Mouse (Mus musculus): Measurements from ENCODE around the gene Smim11.

Smim11 gene

GRCm38 (mm10) chr16:92319353-92320109 lies 18.4 kb downstream of the Smim11 start:
- in situ Hi-C loops (cut with MboI, MseI), result no loop called here

GRCm38 (mm10) chr16:92320361-92320760 lies 19.3 kb downstream of the Smim11 start:
- in situ Hi-C loops (cut with MboI, MseI), result no loop called here

GRCm38 (mm10) chr16:92321341-92321740 lies 20.3 kb downstream of the Smim11 start, which contains the start of gene Fam243:
Gene Fam243, minus strand, starts transcription at chr16:92321441.
- in situ Hi-C loops (cut with MboI, MseI), result no loop called here

- in situ Hi-C loops (cut with MboI, MseI), result no loop called here
These were observed 23.4 kb downstream of the Smim11 start for GRCm38 (mm10) chr16:92324309-92325061.

DNA sequence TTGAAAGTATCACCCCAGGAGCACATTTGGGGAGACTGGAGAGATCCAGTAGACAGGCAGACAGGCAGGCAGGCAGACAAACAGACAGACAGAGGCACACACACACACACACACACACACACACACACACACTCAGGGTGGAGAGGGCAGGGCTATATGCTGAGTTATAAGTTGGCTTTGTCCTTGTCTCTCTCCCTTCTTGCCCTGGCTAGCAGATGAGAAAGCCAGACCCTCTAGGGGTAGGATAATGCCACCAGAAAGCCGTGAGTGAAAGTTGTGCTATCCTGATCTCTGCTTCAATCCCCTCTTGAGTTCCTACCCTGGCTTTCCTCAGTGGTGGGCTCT lies 23.9 kb downstream of the Smim11 start:
- in situ Hi-C loops (cut with MboI, MseI), result no loop called here

GRCm38 (mm10) chr16:92327911-92328310 lies 26.8 kb downstream of the Smim11 start:
- in situ Hi-C loops (cut with MboI, MseI), result no loop called here

DNA sequence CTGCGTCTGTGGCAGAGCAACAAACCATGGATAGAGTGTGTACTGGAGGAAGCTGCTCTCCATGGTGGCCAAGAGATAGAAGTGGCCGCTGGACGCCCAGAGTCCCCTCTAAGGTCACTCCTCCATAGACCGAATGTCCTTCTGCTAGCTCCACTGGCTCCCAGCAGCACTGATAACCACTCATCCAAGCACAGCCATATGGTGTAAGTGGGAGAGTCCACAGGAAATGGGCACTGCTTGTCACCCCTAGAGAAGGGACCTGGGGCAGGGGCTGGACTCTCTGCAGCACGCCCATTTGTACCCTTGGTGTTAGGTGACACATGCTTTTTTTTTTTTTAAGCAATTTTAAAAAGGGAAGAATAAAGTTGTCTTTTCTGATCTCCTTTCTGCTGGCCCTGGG lies 29.9 kb downstream of the Smim11 start:
- in situ Hi-C loops (cut with MboI, MseI), result no loop called here

DNA sequence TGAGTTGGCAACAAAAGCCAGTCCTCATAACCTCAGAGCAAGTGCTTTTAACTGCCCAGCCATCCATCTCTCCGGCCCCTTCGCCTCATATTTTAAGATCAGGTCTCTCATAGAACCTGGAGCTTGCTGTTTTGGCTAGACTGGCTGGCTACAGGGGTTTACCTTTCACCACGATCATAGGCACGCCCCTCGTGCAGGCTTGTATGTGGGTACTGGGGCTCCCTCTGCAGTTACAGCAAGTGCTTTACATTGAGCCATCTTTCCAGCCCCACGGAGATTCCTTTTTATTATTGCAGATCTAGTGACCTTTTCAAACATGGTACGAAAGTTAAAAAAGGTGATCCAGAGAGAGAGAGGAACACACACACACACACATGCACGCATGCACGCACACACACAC lies 33.5 kb downstream of the Smim11 start:
- in situ Hi-C loops (cut with MboI, MseI), result no loop called here

DNA sequence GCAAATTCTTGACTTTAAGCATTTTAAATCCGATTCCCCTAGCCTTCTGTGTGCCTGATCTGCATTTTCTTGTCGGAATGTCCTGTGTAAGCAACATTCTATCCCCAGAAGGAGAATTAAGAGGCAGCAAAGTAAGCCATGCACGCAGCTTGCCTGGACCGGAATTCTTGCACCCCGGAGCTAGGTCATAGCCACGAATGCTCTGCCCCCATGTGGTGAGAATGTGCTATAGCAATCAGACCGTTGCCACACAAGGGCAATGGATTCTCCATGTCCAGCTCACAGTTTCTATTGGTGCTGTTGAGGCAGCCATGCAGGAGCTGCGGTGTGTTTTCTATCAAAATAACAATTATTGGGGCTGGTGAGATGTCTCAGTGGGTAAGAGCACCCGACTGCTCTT lies 35.2 kb downstream of the Smim11 start:
- in situ Hi-C loops (cut with MboI, MseI), result no loop called here

DNA sequence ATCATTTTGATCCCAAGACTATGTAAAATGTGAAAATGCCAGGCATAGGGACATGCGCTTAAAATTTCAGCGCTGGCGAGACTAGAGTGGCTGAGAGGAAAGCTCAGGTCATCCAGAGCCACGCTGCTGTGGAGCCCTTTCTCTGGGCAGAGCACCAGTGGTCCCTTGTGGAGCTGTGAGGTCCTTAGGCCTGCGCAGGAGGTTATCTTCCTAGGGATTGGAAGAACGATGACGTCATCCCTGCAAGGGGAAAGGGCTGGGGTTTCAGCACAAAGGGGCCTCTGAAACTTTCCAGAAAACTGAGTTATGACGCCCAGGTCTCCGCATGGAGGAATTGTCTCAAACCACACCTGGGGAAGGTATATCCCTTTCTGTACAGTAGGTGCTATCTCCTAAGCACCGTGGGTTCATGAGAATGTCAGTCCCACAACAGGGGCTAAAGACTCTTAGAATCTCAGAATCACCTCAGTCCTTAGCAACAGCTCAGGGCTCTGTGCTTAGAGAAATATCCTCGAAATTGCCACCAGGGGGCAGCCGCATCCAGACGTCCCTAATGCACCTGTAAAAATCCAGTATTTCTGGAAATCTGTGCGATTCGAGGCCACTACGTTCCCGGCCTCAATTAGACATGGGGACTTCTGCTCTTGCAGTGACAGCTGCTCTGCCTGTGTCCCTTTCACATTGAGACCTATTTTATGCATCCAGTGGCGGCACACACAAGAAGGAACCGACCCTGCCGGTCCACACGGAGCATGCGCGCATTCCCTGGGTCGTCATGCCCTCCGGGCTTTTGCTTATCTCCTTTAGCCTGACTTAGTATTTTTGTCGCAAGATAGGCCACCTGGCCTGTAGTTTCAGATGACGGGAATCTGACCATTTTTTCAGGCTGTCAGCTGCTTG lies 39.8 kb downstream of the Smim11 start:
- in situ Hi-C loops (cut with MboI, MseI), result no loop called here

DNA sequence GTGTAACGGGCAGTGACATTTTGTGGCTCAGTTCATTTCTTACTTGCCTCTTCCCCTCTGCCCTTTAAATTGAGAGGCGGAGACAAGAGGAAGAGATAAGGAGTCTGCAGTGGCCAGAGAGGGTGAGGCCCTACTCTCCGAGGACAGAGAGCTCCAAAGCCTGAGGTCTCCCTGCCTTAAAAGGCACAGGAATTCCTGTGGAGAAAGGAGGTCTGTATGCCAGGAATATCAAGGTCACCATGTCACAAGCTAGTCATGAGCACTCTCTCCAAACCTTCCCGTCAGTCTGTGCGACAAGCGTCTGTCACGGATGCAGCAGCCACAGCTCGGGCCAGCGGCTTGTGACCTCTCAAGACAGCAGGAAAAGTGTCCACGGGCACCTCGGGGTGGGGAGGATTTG lies 44.1 kb downstream of the Smim11 start:
- in situ Hi-C loops (cut with MboI, MseI), result no loop called here

GRCm38 (mm10) chr16:92346297-92346916 lies 45.3 kb downstream of the Smim11 start:
- in situ Hi-C loops (cut with MboI, MseI), result no loop called here

DNA sequence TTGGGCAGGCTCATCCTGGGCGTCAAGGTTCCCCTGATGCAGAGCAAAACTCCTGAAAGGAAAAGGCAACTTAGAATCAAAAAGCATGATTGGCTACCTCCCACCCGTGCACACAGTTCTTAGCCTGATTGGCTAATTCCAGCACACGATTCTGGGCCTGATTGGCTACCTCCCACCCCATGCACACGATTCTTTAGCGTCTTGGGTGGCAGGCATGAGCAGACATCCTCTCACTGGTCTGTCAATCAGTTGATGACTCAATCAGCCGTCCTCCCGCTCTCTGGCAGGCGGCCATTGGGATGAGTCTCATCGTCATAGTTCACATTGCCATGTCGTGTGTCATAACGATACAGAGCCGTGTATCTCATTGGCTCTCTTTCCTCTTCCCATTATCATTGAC lies 47.9 kb downstream of the Smim11 start:
- in situ Hi-C loops (cut with MboI, MseI), result no loop called here

DNA sequence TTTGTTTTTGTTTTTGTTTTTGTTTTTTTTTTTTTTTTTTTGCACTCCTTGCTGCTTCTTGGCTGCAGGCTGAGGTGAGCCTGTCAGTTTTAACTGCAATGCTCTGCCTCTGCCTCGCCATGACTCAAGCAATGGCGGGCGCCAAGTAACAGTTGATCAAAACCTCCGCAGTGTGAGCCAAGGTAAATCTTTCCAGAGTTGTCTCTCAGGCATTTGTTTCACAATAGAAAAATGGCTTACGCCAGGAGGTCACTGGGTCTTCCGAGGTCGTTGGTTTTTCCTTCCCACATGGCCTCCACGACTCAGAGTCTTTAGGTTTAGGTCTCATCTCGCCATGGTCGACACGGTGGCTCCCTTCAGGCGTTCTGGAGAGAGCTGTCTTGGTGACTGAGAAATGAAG lies 52.2 kb downstream of the Smim11 start:
- in situ Hi-C loops (cut with MboI, MseI), result no loop called here

GRCm38 (mm10) chr16:92353897-92354296 lies 52.8 kb downstream of the Smim11 start:
- in situ Hi-C loops (cut with MboI, MseI), result no loop called here

DNA sequence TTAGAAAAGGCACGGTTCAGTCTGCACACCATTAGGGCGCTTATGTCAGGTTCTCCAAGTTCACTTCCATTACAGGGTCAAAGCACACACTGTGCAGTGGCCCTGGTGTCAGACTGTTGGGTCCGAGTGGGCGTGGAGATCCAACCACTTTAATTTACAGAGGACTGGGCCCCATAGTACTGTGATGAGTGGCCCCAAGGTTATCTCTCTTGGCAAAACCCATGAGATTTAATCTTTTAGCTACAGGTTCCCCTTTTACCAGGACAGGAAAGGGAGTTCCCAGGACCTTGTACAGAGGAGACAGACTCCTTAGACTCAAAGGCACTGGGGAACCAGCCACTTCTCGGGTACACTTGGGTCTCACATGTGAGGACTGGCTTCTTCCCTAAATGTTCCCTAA lies 54.3 kb downstream of the Smim11 start:
- in situ Hi-C loops (cut with MboI, MseI), result no loop called here

DNA sequence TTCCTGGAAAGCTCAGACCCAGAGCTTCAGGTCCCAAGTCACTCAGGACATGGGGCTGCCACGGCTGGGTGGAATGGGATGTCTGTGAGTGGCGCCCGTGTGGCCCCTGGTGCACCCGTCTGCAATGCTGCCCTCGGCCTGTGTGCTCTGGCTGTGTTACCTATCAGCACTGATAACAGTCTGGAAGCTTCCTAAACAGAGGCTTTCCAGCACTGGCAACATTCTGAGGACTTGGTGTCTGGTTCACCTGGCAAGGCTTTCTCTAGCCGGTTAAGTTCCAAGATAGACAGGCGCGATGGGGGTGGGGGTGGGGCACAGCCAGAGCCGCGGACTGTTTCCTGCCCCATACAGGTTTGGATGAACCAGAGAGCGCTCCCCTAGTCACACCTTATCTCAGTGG lies 54.9 kb downstream of the Smim11 start:
- in situ Hi-C loops (cut with MboI, MseI), result no loop called here

- in situ Hi-C loops (cut with MboI, MseI), result no loop called here
These were observed 55.9 kb downstream of the Smim11 start for GRCm38 (mm10) chr16:92357023-92357422.

DNA sequence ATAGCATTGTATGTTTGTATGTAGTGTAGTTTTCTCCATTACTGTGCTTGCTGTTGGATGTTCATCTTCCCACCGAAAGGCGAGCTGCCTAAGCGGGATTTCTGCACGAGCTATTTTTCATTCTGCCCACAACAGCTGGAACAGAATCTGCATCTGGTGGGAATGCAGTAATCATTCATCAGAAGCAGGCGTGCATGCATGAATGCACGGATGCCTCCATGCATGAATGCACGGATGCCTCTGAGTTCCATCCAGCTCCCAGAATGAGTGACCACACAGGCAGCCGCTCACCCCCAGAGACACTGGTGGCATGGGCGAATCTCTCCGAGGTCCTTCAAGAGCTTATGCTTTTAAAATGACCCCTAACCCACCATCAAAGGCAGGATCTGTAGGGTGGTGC lies 56.5 kb downstream of the Smim11 start:
- in situ Hi-C loops (cut with MboI, MseI), result no loop called here

GRCm38 (mm10) chr16:92358734-92359133 lies 57.6 kb downstream of the Smim11 start:
- in situ Hi-C loops (cut with MboI, MseI), result no loop called here

- in situ Hi-C loops (cut with MboI, MseI), result no loop called here
These were observed 58.1 kb downstream of the Smim11 start, which contains the start of gene Kcne1 for GRCm38 (mm10) chr16:92359229-92359628. Gene Kcne1, minus strand, starts transcription at chr16:92359468.

DNA sequence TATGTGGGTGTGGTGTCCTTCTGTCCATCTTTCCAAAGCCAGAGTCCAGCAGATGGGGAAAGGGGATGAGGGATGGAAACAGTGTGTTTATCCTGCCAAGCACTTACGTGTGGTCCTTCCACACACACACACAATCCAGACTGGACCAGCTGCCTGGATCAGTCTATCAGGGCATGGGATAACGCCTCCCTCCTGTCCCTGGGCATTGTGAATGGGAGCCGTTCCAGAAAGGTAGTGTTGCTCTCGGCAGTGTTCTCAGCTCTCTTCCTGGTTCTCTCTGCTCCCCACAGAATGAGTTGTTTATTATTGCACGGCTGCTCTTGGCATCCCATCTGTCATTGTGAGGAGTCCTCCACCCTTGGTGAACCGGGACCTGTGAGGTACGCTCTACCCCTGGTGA lies 59.6 kb downstream of the Smim11 start:
- in situ Hi-C loops (cut with MboI, MseI), result no loop called here
